Mouse (Mus musculus) liver, adult 2 months (tissue): ENCODE data around the gene Vapa. TPM values are rescaled to one million over a fixed set of nuclear protein-coding genes. Genes with fewer than 3 reads are reported as not detected.
A peak's percentile ranks its signal among the peaks of the same experiment; 100 is the strongest.

ENCODE experiments used
- DNase-seq: peaks from one replicate; pipeline ENCODE4 v3.0.0-alpha.2; 2011; ENCODE audit warnings: low read depth, low spot score; ENCODE audit errors: extremely low read depth
- H3K27ac ChIP-seq: fragments of 200-500 bp; replicated peaks from 2 replicates; pipeline ENCODE4 v1.5.1; 2012; ENCODE audit warnings: low read depth, mild to moderate bottlenecking, control low read depth, inconsistent platforms, low read length; ENCODE audit not compliant: insufficient read depth
- H3K27me3 ChIP-seq: fragments of 200-500 bp; 2 replicates; pipeline ENCODE4 v1.6.1; 2012; ENCODE audit warnings: mild to moderate bottlenecking, moderate library complexity, low read length, inconsistent platforms; ENCODE audit not compliant: control insufficient read depth, insufficient read depth
- H3K36me3 ChIP-seq: fragments of 200-500 bp; 2 replicates; pipeline ENCODE4 v1.6.1; 2012; ENCODE audit warnings: low read length, inconsistent platforms; ENCODE audit not compliant: control insufficient read depth, insufficient read depth
- H3K4me1 ChIP-seq: fragments of 200-500 bp; 2 replicates; pipeline ENCODE4 v1.6.1; 2011; ENCODE audit warnings: low read length; ENCODE audit not compliant: control insufficient read depth, insufficient read depth
- H3K4me3 ChIP-seq: fragments of 200-500 bp; 2 replicates; pipeline ENCODE4 v1.5.1; 2011; ENCODE audit warnings: low read depth, mild to moderate bottlenecking, control low read depth, low read length, moderate library complexity; ENCODE audit not compliant: insufficient read depth
- H3K79me2 ChIP-seq: fragments of 200-500 bp; 2 replicates; pipeline ENCODE4 v1.6.1; 2012; ENCODE audit warnings: inconsistent platforms, mild to moderate bottlenecking, low read length, moderate library complexity; ENCODE audit not compliant: control insufficient read depth, insufficient read depth
- H3K9ac ChIP-seq: fragments of 200-500 bp; 2 replicates; pipeline ENCODE4 v1.6.1; 2012; ENCODE audit warnings: low read depth, mild to moderate bottlenecking, control low read depth, inconsistent platforms, low read length
- CTCF ChIP-seq: fragments of 200-500 bp; IDR thresholded peaks from 2 replicates; pipeline ENCODE4 v1.5.1; 2011; ENCODE audit warnings: low read depth, low read length, control low read depth
- POLR2A ChIP-seq: fragments of 200-500 bp; IDR thresholded peaks from 2 replicates; pipeline ENCODE4 v1.6.1; 2011; ENCODE audit warnings: low read length, control low read depth; ENCODE audit not compliant: insufficient read depth; ENCODE audit errors: extremely low read depth
- WGBS: fragments of 180-500 bp; shearing (Covaris S2); methylation state at CpG from one replicate; pipeline ENCODE4 v1.1.7; 2018; 5-methylcytosine and 5-hydroxymethylcytosine counted together
- polyA plus RNA-seq: library from polyadenylated mRNA; depleted of rRNA; stranded (reverse); fragments of >200 nt; gene quantifications from 2 replicates; pipeline ENCODE4 v1.2.3, GENCODE M21; 2012; rRNA removed
- total RNA-seq: library from RNA; depleted of rRNA; stranded (reverse); fragments of >200 nt; gene quantifications from 2 replicates; pipeline ENCODE4 v1.2.3, GENCODE M21; 2014; rRNA removed

The Vapa gene
- 48.9 and 51.7 TPM in 2 replicates for total RNA-seq
- polyA plus RNA-seq = 17.9 and 19.0 TPM in 2 replicates

GRCm38 (mm10) chr17:65613463-65614412 is at the start of gene Vapa:
TSS of gene Vapa (minus strand) at chr17:65613555.
- peak within 1 kb of the TSS; percentile 99 for H3K9ac ChIP-seq
- WGBS = under 1% methylated on average over 85 of the region's 85 CpGs
- peak; percentile 84 for TF ChIP-seq POLR2A
- no peak for TF ChIP-seq CTCF
- no peaks in the 10 kb centered on the region for H3K27me3 ChIP-seq
- peaks cover 10% of the 10 kb centered on the region for H3K4me1 ChIP-seq
- H3K4me3 ChIP-seq = peak within 1 kb of the TSS; percentile 99
- H3K79me2 ChIP-seq = peaks cover 20% of the 10 kb centered on the region
- no peaks in the 10 kb centered on the region for H3K36me3 ChIP-seq
- DNase-seq = peak; percentile 93
- H3K27ac ChIP-seq = peak within 1 kb of the TSS; percentile 95

GRCm38 (mm10) chr17:65662662-65663061 is 49.3 kb upstream of the Vapa start:
- 82% methylated on average over 3 of the region's 3 CpGs for WGBS
- TF ChIP-seq CTCF (no peak), POLR2A (no peak)

GRCm38 (mm10) chr17:65658416-65658815 is 45.1 kb upstream of the Vapa start:
- H3K4me3 ChIP-seq = no peak overlapping the region
- H3K27ac ChIP-seq = no peak overlapping the region
- peaks cover 3% of the 10 kb centered on the region; the same call in 1 of the 2 replicates for H3K4me1 ChIP-seq
- H3K9ac ChIP-seq = no peak overlapping the region
- no peaks in the 10 kb centered on the region for H3K79me2 ChIP-seq
- no peak for DNase-seq
- no peaks in the 10 kb centered on the region for H3K27me3 ChIP-seq
- TF ChIP-seq CTCF = no peak
- no peak for TF ChIP-seq POLR2A
- no peaks in the 10 kb centered on the region for H3K36me3 ChIP-seq
- 75% methylated on average over 2 of the region's 2 CpGs for WGBS

More at GRCm38 (mm10) chr17:65662662-65663061, 49.3 kb upstream of the Vapa start:
- no peak overlapping the region for H3K4me3 ChIP-seq
- peaks cover 11% of the 10 kb centered on the region for H3K4me1 ChIP-seq
- DNase-seq = no peak
- H3K79me2 ChIP-seq = no peaks in the 10 kb centered on the region
- no peaks in the 10 kb centered on the region for H3K36me3 ChIP-seq
- no peak overlapping the region for H3K9ac ChIP-seq
- H3K27me3 ChIP-seq = no peaks in the 10 kb centered on the region
- no peak overlapping the region for H3K27ac ChIP-seq

- Histone ChIP-seq H3K27me3 (no peaks in the 10 kb centered on the region), H3K4me3 (no peak overlapping the region), H3K4me1 (peaks cover 3% of the 10 kb centered on the region; the same call in 1 of the 2 replicates), H3K36me3 (no peaks in the 10 kb centered on the region), H3K27ac (no peak overlapping the region), H3K9ac (no peak overlapping the region), H3K79me2 (no peaks in the 10 kb centered on the region)
- no peak for DNase-seq
- TF ChIP-seq CTCF (no peak), POLR2A (no peak)
- WGBS = 84% methylated on average over 9 of the region's 9 CpGs
Observed at GRCm38 (mm10) chr17:65657958-65658357, 44.6 kb upstream of the Vapa start.

GRCm38 (mm10) chr17:65656731-65657130 is 43.4 kb upstream of the Vapa start:
- TF ChIP-seq POLR2A (no peak), CTCF (no peak)
- H3K27ac ChIP-seq = no peak overlapping the region
- no peaks in the 10 kb centered on the region for H3K79me2 ChIP-seq
- H3K9ac ChIP-seq = no peak overlapping the region
- no peak overlapping the region for H3K4me3 ChIP-seq
- no peaks in the 10 kb centered on the region for H3K4me1 ChIP-seq
- no peaks in the 10 kb centered on the region for H3K36me3 ChIP-seq
- DNase-seq = no peak
- no peaks in the 10 kb centered on the region for H3K27me3 ChIP-seq
- 79% methylated on average over 6 of the region's 6 CpGs for WGBS
